ENCODE assay signal across 17 mouse cellular contexts in the genomic region with DNA sequence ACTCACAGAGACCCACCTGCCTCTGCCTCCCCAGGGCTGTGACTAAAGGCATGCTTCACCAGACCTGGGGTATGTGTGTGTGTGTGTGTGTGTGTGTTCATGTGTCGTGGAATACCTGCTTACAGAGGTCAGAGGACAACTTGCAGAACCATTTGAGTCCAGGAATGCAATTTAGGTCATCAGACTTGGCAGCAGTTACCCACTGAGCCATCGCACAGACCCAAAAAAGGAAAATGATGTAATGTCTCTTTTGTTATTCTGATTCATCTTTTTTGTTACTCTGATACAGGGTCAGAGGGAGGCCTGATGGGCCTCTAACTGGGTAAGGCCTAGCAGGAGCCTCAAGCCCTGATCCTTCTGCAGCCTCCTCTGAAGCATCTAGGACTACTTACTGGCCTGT. TPM values are rescaled to one million over a fixed set of nuclear protein-coding genes. Genes with fewer than 3 reads are reported as not detected.
DNase-seq lines count a peak whose midpoint lies in the region; ATAC-seq and TF ChIP-seq lines count a peak whose summit lies in the region.
"Had no signal": no experiment of that assay in that cellular context is flagged by ENCODE, and none has a peak within 500 bp of the region (broad histone marks: within the 10 kb centered on the region; RNA-seq: fewer than 3 reads in every experiment).

No protein-coding gene starts in this region.

- no peak overlapping the region for H3K4me3 ChIP-seq in gastrocnemius, adult 2 months
- H3K4me3 ChIP-seq in liver, postnatal 0 days (ENCODE audit: low read depth, low read length) = no peak overlapping the region
- no peak overlapping the region for H3K4me3 ChIP-seq in liver, embryonic 12.5 days
- H3K4me3 ChIP-seq: embryonic facial prominence, embryonic 12.5 days; forebrain, embryonic 12.5 days; heart, embryonic 15.5 days had no signal

- H3K9me3 ChIP-seq in liver, postnatal 0 days (ENCODE audit: low read length) = no peaks in the 10 kb centered on the region
- H3K9me3 ChIP-seq in liver, embryonic 12.5 days (replicated peaks) = no peaks in the 10 kb centered on the region
- H3K9me3 ChIP-seq: embryonic facial prominence, embryonic 12.5 days; forebrain, embryonic 12.5 days; heart, embryonic 15.5 days had no signal

- CTCF ChIA-PET in Patski (lab: Charles Lee) = no interaction called here

- ATAC-seq in liver, postnatal 0 days = peak; percentile 84
- no peak for ATAC-seq in liver, embryonic 12.5 days
- peak; percentile 56 for ATAC-seq in Patski

- intact Hi-C loops in gastrocnemius, adult 2 months (cut with DNase I) = no loop called here
- intact Hi-C loops in gastrocnemius, postnatal 14 days (cut with DNase I; ENCODE audit: low total_unique reads) = no loop called here

- WGBS in liver, postnatal 0 days (ENCODE audit: insufficient replicate concordance) = 47% methylated on average over 2 of the region's 2 CpGs
- 64% methylated on average over 2 of the region's 2 CpGs for WGBS in liver, embryonic 12.5 days (ENCODE audit: insufficient replicate concordance)

- H3K9ac ChIP-seq in liver, postnatal 0 days (replicated peaks) = no peak overlapping the region
- no peak overlapping the region for H3K9ac ChIP-seq in liver, embryonic 12.5 days
- H3K9ac ChIP-seq: embryonic facial prominence, embryonic 12.5 days; forebrain, embryonic 12.5 days; heart, embryonic 15.5 days; liver, embryonic 14.5 days had no signal

- H3K27ac ChIP-seq in gastrocnemius, adult 2 months = peak overlapping the region; percentile 49
- 0 out of 2 replicates have a peak overlapping the region, but pooled peaks have one; percentile 13 for H3K27ac ChIP-seq in liver, postnatal 0 days (ENCODE audit: low read depth)
- H3K27ac ChIP-seq in liver, embryonic 12.5 days = no peak overlapping the region
- H3K27ac ChIP-seq: embryonic facial prominence, embryonic 12.5 days; forebrain, embryonic 12.5 days; heart, embryonic 15.5 days; liver, embryonic 14.5 days had no signal

- peak; percentile 35; the same call in 1 of the 2 replicates for TF ChIP-seq EP300 in liver, postnatal 0 days (IDR thresholded peaks at IDR 0.05; ENCODE audit: low read depth)

- no peaks in the 10 kb centered on the region for H3K36me3 ChIP-seq in liver, postnatal 0 days (replicated peaks; ENCODE audit: insufficient read depth, low read length)
- H3K36me3 ChIP-seq in liver, embryonic 12.5 days = no peaks in the 10 kb centered on the region
- H3K36me3 ChIP-seq: embryonic facial prominence, embryonic 12.5 days; forebrain, embryonic 12.5 days; heart, embryonic 15.5 days had no signal

- in situ Hi-C loops in Patski (cut with MboI; ENCODE audit: low pct_unique_long_range_greater_than_20kb) = no loop called here

- no peak for DNase-seq in gastrocnemius, adult 2 months
- DNase-seq in gastrocnemius, postnatal 14 days = no peak
- DNase-seq in liver, postnatal 0 days = peak; percentile 33
- peak; percentile 75 for DNase-seq in Patski (ENCODE audit: low read depth, low spot score)
- peak; percentile 36 to 50 for DNase-seq in kidney, postnatal 36 days
- DNase-seq in frontal cortex, postnatal 10 days (ENCODE audit: low spot score in 2 of 2) = no peak
- no peak for DNase-seq in right cerebral cortex, postnatal 36 days (ENCODE audit: low spot score in 2 of 2)
- DNase-seq: gastrocnemius, postnatal 25 days had no signal

- no peak overlapping the region for H3K4me2 ChIP-seq in liver, postnatal 0 days (ENCODE audit: low read depth, low read length)
- no peak overlapping the region for H3K4me2 ChIP-seq in liver, embryonic 12.5 days
- H3K4me2 ChIP-seq: embryonic facial prominence, embryonic 12.5 days; forebrain, embryonic 12.5 days; heart, embryonic 15.5 days had no signal

- no peaks in the 10 kb centered on the region for H3K27me3 ChIP-seq in liver, postnatal 0 days (ENCODE audit: insufficient read depth, low read length)
- H3K27me3 ChIP-seq in liver, embryonic 12.5 days (replicated peaks) = peaks cover 41% of the 10 kb centered on the region
- H3K27me3 ChIP-seq in Patski = no peaks in the 10 kb centered on the region

- no peak for TF ChIP-seq CTCF in gastrocnemius, adult 2 months (IDR thresholded peaks at IDR 0.05)
- TF ChIP-seq CTCF in liver, postnatal 0 days (IDR thresholded peaks at IDR 0.05; ENCODE audit: low read depth) = no peak
- no peak for TF ChIP-seq CTCF in Patski (IDR thresholded peaks at IDR 0.05)

- H3K4me1 ChIP-seq in liver, postnatal 0 days (ENCODE audit: insufficient read depth) = peaks cover 17% of the 10 kb centered on the region
- H3K4me1 ChIP-seq in liver, embryonic 12.5 days = peaks cover 25% of the 10 kb centered on the region

- POLR2A ChIA-PET in Patski (lab: Charles Lee) = interaction anchor here (0.7 to 1.0 kb wide), 3 partner anchors 11 to 320 kb away, joined by 3 to 4 read pairs (median 4); partner anchors contain the start of gene Mettl27

RNA-seq across cellular contexts. Expression of gene Cldn4, which starts 4.0 kb away (rescaled TPM):
- not detected for total RNA-seq in gastrocnemius, adult 2 months (2021)
- not detected for total RNA-seq in gastrocnemius, postnatal 14 days (2021)
- 0.13 and 0.32 TPM in 2 replicates for polyA plus RNA-seq in liver, postnatal 0 days (2015; fragmentation: Nextera tagmentation; extraction: Ambion mirVana)
- polyA plus RNA-seq in liver, embryonic 12.5 days (2016; fragmentation: Nextera tagmentation; extraction: Ambion mirVana) = 0.28 and 0.49 TPM in 2 replicates
- polyA plus RNA-seq in Patski (2021) = 0.09 TPM
- total RNA-seq: gastrocnemius, postnatal 25 days; left cerebral cortex, postnatal 25 days; megakaryocyte-erythroid progenitor cell, adult 5-6 weeks had no signal

RNA-seq across cellular contexts. Expression of gene Mettl27, which starts 10.6 kb away (rescaled TPM):
- 1 to 10 TPM; 4.2 to 4.6 TPM for total RNA-seq in gastrocnemius, adult 2 months (2021)
- total RNA-seq in gastrocnemius, postnatal 14 days (2021) = 1 to 10 TPM; 4.9 to 6.2 TPM
- polyA plus RNA-seq in liver, postnatal 0 days (2015; fragmentation: Nextera tagmentation; extraction: Ambion mirVana) = 17.3 and 21.7 TPM in 2 replicates
- 8.5 and 9.8 TPM in 2 replicates for polyA plus RNA-seq in liver, embryonic 12.5 days (2016; fragmentation: Nextera tagmentation; extraction: Ambion mirVana)
- polyA plus RNA-seq in Patski (2021) = 27.5 TPM

RNA-seq across cellular contexts. Expression of gene Cldn13, which starts 27.4 kb away (rescaled TPM):
- total RNA-seq in gastrocnemius, adult 2 months (2021) = not detected
- total RNA-seq in gastrocnemius, postnatal 14 days (2021) = not detected
- polyA plus RNA-seq in liver, postnatal 0 days (2015; fragmentation: Nextera tagmentation; extraction: Ambion mirVana) = 138 and 152 TPM in 2 replicates
- 208 TPM in 2 replicates for polyA plus RNA-seq in liver, embryonic 12.5 days (2016; fragmentation: Nextera tagmentation; extraction: Ambion mirVana)
- not detected for polyA plus RNA-seq in Patski (2021)
- total RNA-seq: gastrocnemius, postnatal 25 days; left cerebral cortex, postnatal 25 days had no signal
- polyA plus RNA-seq: small intestine, adult 2 months had no signal

RNA-seq across cellular contexts. Expression of gene Tmem270, which starts 36.2 kb away (rescaled TPM):
- not detected for total RNA-seq in gastrocnemius, adult 2 months (2021)
- not detected for total RNA-seq in gastrocnemius, postnatal 14 days (2021)
- not detected in 2 replicates for polyA plus RNA-seq in liver, postnatal 0 days (2015; fragmentation: Nextera tagmentation; extraction: Ambion mirVana)
- not detected in 2 replicates for polyA plus RNA-seq in liver, embryonic 12.5 days (2016; fragmentation: Nextera tagmentation; extraction: Ambion mirVana)
- not detected for polyA plus RNA-seq in Patski (2021)
- total RNA-seq: gastrocnemius, postnatal 25 days; left cerebral cortex, postnatal 25 days; megakaryocyte-erythroid progenitor cell, adult 5-6 weeks had no signal
- polyA plus RNA-seq: embryonic facial prominence, embryonic 12.5 days; forebrain, embryonic 12.5 days; heart, embryonic 15.5 days; small intestine, adult 2 months; stomach, embryonic 16.5 days had no signal

RNA-seq across cellular contexts. Expression of gene Cldn3, which starts 43.3 kb away (rescaled TPM):
- total RNA-seq in gastrocnemius, adult 2 months (2021) = not detected
- under 1 TPM in 1 of 2 experiments, not detected in 1; 0.27 TPM for total RNA-seq in gastrocnemius, postnatal 14 days (2021)
- 65.0 and 73.7 TPM in 2 replicates for polyA plus RNA-seq in liver, postnatal 0 days (2015; fragmentation: Nextera tagmentation; extraction: Ambion mirVana)
- 0.55 and 0.57 TPM in 2 replicates for polyA plus RNA-seq in liver, embryonic 12.5 days (2016; fragmentation: Nextera tagmentation; extraction: Ambion mirVana)
- polyA plus RNA-seq in Patski (2021) = not detected
- total RNA-seq: megakaryocyte-erythroid progenitor cell, adult 5-6 weeks had no signal

Comparison
In these comparisons a context has a peak if more than half of its experiments do, and no peak if none do; other contexts are left out.
1. DNase-seq: peak in liver, postnatal 0 days (single experiment), Patski (single experiment) and kidney, postnatal 36 days (2 of 2); none in gastrocnemius, adult 2 months (single experiment), gastrocnemius, postnatal 14 days (single experiment), frontal cortex, postnatal 10 days (0 of 2) and right cerebral cortex, postnatal 36 days (0 of 2).
2. RNA of gene Cldn13, which starts 27.4 kb away (polyA plus RNA-seq): 208 TPM in liver, embryonic 12.5 days and 138 to 152 TPM in liver, postnatal 0 days; not detected in Patski (single experiment); every median in the first group is over 100 times any median in the second.